Mouse (Mus musculus): ENCODE data around the gene Ethe1.
"Not testable (repeated sequence)": the region's sequence is repeated elsewhere in the genome, so short reads cannot be mapped to it uniquely, and the experiment has no call there.

The Ethe1 gene

DNA sequence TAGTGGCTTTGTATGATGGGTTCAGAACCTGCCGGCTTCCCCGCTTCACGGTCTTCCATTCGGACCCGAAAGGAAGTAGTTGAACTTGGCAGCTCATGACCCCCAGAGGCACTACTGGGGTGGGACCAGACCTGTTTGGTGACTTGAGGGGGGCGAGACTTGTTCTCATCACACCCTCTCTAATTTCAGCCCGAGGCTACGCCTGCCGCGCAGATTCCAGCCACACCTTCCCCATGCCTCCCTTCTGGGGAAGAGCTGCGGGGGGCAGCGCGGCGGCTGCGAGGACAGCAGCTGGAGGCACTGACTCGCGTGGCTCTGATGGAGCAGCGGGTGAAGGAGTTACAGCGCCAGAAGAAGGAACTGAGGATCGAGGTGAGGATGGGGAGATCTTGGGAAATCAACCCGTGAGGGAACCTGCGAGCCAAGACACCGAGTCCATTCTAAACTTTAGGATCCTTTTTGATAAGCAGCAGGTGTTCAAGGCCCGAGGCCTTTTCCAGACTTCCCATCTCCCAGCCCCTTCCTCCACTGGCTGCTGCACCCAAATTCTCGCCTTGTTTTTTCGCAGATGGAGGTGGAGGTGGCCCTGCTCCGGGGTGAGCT, 25.1 kb downstream of the Ethe1 start:
- DNase-seq (ENCODE audit: low spot score): no peak

DNA sequence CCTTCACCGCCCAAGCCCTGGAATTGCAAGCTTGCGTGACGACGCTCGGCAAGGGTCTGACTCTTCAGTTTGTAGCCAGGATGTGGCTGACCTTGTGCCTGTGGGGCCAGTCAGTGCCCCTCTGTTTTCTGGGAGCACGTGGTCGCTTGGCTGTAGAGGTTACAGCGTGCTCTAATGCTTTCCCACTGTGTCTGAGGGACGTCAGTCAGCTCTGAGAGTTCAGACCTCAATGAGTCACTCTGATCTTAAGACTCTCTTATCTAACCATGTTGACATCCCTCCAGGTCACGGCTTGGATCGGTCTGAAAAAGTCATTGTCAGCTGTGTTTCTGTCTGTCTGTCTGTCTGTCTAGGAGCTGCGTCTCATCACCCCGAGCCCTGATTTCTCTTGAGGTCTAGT, 27.5 kb downstream of the Ethe1 start:
- DNase-seq (ENCODE audit: low spot score): peak; percentile 26

DNA sequence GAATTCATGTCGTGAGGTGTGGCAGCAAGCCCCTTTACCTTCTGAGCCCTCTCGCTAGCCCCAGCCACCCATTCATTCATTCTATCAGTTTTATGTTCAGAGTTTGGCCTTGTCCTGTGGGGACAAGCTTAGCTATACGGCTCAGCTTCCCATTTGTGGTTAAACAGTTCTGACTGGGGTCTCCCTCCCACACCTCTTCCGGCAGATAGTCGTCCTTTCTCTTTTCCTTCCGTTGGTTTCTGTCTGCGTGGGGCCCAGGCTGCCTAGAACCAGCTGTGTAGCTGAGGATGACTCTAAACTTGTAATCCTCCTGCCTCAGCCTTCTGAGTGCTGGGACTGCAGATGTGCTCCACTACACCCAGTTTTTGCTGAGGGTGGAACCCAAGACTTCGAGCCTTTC, 30.4 kb downstream of the Ethe1 start:
- DNase-seq (ENCODE audit: low spot score): no peak

DNA sequence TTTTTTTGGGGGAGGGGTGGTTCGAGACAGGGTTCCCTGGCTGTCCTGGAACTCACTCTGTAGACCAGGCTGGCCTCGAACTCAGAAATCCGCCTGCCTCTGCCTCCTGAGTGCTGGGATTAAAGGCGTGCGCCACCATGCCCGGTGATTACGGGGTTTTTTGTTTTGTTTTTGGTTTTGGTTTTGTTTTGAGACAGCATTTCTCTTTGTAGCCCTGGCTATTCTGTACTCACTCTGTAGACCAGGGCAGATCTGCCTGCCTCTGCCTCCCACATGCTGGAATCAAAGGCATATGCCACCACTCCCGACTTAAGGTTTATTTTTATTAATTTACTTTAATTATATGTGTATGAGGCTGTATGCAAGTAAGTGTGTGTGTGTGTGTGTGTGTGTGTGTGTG, 31.0 kb downstream of the Ethe1 start:
- not testable (repeated sequence) for DNase-seq (ENCODE audit: low spot score)

DNA sequence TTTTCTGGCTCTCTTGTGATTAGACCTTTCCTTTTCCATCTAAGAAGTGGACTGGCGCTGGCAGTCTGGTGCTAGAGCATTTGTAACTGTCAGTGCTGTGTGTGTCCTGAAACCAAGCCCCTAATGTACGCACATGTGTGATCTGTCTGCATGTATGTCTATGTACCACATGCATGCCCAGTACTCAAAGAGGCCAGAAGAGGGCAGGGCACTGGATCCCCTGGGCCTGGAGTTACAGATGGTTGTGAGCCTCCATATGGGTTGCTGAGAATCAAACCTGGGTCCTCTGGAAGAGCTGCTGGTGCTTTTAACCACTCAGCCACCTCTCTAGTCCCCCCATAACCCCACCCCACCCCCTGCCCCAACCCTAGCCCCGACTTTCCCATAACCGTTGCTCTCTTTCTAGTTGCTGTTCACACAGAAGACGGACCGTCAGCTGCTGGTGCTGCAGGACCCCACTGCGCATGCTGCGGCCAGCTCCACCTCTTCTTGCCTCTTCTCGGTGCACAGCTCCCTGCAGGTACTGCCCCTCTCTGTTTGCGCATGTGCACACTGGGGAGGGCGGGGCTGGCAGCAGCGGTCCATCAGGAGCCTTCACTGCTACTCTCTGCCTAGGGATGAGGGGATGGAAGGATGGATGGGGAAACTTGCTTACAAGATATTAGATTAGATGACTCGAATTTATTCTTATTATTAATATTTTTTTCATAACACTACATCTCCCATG, 32.5 kb downstream of the Ethe1 start:
- no peak for DNase-seq (ENCODE audit: low spot score)

DNA sequence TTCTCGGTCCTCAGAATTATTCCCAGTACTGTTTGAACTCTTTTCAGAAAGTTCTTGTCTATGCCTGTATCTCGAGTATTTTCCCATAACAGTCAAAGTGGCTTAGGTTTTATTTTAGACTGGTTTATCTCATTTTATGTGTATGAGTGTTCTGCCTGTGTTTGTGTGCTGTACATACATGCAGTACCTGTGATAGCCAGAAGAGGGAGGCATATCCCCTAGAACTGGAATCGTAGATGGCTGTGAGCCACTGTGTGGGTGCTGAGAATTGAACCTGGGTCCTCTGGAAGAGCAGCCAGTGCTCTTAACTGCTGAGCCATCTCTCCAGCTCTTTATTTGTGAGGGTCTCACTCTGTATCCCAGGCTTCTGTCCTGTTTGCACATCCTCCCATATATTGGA, 33.9 kb downstream of the Ethe1 start:
- no peak for DNase-seq (ENCODE audit: low spot score)

DNA sequence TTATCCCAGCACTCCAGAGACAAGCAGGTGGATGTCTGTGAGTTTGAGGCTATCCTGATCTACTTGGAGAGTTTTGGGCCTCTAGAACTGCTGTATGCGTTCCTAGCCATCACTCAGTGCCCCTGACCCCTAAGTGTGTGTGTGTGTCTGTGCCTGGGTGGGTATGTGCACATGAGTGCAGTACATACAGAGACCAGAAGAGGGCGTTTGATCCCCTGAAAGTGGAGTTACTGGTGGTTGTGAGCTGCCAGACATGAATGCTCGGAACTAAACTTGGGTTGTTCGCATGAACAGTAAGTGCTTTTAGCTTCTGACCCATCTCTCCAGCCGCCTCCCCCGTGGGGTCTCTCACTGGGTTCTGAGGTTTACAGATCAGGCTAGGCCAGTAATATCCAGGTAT, 35.6 kb downstream of the Ethe1 start:
- no peak for DNase-seq (ENCODE audit: low spot score)

DNA sequence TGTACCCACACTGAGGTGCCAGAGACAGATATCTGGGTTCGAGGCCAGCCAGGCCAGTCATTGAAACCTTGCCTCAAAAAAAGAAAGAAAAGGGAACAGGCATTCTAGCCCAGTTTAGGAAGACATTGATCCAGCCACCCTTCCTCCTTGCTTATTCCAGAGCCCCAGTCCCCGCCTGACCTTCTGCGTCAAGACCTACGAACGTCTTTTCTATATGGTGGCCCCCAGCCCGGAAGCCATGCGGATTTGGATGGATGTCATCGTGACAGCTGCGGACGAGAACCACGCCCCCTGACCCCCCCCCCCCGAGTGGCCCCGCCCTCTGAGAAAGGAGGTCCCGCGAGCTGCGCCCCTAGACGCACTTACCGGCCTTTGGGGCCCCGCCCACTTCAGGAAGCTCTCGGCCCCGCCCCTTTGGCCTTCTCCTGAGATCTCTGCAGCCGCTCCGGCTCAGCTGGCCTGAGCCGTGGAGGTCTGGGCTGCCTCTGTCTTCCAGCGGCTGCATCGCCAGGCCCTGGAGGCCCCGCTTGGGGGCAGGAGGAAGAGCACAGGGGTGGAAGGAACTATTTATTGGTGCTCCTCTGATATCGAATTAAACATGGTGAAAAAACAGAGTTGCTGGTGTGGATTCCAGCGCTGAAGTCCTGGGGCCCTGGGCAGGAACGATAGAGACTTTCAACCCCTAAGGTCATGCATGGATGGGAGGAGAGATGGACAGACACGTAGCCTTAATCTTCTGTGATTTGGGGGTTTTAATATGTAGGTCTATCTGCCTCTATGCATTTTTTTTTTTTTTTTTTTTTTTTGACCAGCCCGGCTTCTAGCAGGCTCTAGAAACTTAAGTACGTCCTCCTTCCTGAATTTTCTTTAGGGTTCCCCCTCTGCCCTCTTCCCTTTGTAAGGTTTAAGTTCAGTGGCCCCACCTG, 41.6 kb downstream of the Ethe1 start:
- peak; percentile 85 for DNase-seq (ENCODE audit: low spot score)

DNA sequence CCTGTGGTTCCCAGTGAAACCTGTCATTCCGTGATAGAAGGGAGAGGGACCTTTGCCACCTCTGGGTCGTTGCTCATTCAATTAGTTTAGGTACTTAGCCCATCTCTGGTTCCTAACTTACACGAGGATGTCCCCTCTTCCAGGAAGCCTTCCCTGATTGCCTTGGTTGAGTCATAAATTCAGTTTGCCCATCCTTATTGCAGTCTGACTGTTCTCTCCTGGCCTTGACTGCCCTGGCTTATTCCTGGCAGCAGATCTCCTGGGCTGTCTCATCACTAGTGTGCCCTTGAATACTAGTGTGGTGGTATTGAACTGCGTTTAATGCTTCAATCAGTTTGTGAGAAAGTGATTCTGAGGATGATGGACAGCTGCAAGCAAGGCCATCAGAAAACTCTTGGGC, 42.3 kb downstream of the Ethe1 start:
- DNase-seq (ENCODE audit: low spot score): no peak

DNA sequence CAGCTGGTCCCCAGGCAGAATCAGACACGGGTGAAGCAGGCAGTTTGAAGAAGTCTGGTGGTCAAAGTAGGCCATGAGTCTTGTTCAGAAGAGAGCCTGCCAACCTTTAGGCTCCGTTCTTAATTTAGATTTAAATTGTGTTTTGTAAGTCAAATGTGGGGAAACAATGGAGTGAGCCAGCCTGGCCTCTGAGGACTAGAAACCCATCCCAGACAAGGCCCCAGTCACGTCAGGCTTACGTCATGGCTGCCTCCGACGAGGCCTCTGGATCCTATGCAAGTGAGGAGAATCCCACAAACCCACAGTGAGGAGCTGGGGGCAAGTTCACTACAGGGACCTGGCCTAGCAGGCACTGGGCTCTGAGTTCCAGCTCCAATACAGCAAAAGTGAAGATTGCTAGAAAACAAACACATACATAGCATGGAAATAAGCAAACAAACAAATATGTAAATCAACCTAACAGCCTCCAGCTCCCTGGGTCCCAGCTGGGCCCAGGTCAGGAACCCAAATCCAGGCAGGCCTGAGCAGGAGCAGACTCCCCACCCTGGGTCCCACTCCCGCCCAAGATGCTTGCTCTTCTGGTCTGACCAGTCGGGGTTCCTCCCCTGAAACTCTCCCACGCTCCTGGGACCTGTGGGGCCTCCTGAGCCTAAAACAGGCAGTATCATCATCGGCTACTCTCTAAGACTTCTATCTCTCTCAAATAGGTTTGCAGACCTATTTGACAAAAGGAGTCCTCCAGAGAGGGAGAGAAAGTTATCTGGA, 43.0 kb downstream of the Ethe1 start:
- no peak for DNase-seq (ENCODE audit: low spot score)

DNA sequence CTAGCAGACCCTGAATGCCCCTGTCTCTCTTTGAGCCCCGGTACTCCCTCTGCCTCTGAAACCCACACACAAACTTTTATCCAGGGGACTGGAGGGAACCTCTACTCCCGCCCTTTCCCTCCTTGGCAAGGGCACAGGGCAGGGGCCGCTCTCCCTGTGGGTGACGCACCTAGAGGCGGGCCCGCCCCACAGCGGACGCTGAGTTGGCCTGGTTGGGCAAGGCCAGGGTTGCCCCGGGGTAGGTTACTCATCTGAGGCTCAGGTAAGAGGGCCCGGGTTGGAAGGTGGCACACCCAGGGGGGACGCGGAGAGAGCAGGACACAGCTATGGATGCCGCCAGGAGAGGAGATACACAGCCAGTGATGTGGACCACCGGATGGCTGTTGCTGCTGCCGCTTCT, 48.9 kb downstream of the Ethe1 start, which contains the start of gene Lypd3:
Gene Lypd3, plus strand, starts transcription at position 287 of the 400 bp plus-strand sequence.
- no peak for DNase-seq (ENCODE audit: low spot score)

DNA sequence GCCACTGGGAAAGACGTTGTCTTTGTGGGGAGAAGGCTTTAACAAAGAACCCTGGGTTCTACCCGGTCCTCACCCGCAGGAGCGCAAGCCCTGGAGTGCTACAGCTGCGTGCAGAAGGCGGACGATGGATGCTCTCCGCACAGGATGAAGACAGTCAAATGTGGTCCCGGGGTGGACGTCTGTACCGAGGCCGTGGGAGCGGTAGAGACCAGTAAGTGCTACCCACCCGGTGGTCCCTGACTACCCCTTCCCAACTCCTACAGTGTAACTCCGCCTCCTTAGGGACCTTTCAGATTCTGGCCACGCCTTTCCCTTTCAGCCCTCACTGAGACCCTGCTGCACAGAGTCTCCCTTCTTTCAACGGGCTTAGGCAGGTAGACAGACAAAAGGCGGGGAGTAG, 49.7 kb downstream of the Ethe1 start:
- no peak for DNase-seq (ENCODE audit: low spot score)

DNA sequence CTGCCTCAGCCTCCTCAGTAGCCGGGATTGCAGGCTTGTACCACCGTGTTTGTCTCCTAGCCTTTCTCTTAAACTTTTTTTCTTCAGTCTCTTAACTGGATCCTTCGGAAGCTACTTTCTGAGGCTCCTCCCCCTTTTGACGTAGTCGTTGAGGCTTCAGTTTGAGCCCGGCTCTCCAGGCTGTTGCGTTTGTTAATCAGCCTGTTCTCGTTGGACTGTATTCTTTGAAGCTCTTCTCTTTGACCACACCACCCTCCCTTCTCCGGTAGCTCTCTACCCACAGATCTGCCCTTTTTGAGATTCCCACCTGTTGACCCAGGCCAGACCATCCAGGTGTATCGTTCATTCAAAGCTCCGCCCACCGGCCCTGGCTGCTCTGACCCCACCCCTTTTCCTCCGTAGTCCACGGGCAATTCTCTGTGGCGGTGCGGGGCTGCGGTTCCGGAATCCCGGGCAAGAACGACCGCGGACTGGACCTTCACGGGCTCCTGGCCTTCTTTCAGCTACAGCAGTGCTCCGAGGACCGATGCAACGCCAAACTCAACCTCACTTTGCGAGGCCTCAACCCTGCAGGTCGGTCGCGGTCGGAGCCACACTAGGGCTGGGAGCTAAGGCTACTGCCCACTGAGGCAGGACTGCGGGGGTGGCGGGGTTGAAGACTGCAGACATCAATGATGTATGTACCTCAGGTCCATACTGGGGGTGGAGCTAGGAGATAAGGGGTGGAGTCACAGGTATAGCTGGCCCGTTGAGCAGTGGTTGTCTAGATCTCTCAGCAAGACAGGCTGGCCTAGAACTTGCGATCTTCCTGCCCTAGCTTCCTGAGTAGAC, 50.9 kb downstream of the Ethe1 start:
- DNase-seq (ENCODE audit: low spot score): peak; percentile 21

DNA sequence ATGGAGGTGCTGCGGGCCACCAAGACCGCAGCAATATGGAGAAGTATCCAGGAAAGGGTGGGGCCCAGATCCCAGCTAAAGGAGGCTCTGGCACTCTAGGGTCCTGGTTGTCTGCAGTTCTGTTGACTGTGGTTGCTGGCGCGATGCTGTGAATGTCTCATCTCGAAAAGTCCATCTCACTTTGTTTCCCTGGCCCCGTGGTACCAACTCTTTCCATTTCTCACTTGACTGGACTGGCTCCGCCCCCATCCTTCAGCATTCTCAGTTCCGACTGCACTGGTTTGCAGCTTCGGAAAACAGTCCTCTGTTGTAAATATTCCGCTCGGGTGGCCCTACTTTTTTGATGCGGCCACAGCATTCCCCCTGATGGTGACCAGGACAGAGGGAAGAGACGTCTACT, 53.1 kb downstream of the Ethe1 start:
- no peak for DNase-seq (ENCODE audit: low spot score)

DNA sequence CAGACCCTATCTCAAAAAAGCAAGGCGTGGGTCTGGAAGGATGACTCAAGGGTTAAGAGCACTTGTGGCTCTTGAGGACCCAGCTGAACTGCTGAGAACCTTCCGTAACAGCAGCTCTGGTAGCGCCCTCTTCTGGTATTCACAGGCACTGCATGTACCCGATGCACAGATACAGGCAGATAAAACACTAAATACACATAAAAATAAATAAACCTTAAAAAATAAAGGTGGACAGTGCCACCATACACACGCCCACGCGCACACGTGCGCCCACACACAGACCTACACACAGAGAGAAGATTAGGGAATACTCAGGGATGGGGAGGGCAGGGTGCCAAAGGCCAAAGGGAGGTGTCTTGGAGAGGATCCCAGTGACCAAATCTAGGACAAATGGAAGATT, 55.1 kb downstream of the Ethe1 start:
- no peak for DNase-seq (ENCODE audit: low spot score)

DNA sequence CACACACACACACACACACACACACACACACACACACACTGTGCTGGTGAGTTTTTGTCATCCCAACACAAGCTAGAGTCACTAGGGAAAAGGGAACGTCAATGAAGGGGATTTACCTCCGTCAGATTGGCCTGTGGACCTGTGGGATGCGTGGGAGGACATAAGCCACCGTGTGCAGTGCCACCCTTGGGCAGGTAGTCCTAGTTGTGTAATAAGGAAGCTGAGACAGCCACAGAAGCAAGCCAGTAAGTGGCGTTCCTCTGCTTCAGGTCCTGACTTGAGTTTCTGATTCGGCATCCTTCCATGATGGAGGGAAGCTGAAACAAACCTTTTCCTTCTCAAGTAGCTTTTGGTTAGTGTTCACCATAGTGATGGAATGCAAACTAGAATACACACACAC, 57.1 kb downstream of the Ethe1 start:
- DNase-seq (ENCODE audit: low spot score): no peak

DNA sequence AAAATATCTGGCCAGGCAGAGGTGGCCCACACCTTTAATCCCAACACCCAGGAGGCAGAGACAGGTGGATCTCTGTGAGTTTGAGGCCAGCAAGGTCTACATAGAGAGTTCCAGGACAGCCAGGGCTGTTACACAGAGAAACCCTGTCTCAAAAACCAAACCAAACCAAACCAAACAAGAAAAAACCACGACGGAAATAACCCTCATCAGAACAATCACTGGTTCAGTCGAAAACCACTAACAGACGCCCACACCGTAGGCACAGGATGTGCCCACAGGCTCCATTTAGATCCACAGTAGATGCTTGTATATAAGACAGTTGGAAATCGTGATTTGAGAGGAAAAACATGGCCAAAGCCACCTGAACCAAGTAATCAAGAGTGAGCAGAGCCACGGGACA, 57.7 kb downstream of the Ethe1 start:
- no peak for DNase-seq (ENCODE audit: low spot score)

DNA sequence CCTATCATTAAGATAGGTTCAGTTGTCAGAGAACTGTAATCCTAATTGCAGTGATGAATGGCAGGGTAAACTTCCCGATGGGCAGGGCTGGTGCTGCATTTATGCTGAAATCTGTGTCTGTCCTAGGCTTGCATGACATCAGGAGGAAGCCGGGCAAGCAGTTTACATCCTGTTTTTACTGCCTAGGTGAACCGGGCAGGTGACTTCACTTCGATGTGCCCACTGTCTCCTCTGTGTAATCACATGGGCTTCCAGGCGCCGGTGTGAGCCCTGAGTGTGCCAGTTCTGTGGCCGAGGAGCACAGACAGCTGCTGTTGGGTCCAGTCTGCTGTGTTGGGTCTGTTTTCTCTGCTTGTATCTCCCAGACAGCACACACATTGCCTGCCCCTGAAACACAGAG, 59.1 kb downstream of the Ethe1 start:
- DNase-seq (ENCODE audit: low spot score): no peak

DNA sequence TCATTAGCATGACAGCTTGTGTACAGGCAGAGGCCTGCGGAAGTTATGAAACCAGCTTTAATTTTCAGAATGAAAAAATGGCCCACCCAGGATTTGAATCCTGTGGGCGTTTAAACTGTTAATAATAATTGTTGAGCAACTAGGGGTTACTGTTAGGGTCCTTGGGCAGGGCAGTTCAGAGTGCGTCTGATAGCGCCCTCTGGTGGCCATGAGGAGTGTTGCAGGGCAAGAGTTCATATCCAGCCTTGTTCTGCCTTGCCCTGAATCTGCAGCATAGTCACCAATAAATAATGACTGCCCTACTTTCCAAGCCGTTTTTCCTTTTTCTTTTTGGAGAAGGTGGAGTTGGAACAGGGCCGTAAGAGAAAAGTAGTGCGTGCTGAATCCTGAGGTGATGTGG, 66.3 kb downstream of the Ethe1 start:
- peak; percentile 38 for DNase-seq (ENCODE audit: low spot score)

Data from yolk sac, embryonic 10.5 days (tissue).